Mouse (Mus musculus): ENCODE data around the gene Pes1.

Pes1 gene

GRCm38 (mm10) chr11:3963155-3963554, 620 bp upstream of the Pes1 start:
- CTCF ChIA-PET: no interaction called here

- CTCF ChIA-PET: no interaction called here
These were observed 819 bp downstream of the Pes1 start for GRCm38 (mm10) chr11:3964416-3965172.

GRCm38 (mm10) chr11:3969837-3970236, 6.1 kb downstream of the Pes1 start:
- CTCF ChIA-PET: interaction anchor here (0.6 kb wide), 1 partner anchor 291 kb away, joined by 8 read pairs; no protein-coding TSS in a partner anchor

GRCm38 (mm10) chr11:3970361-3970760, 6.6 kb downstream of the Pes1 start:
- CTCF ChIA-PET: interaction anchor here (0.6 kb wide), 1 partner anchor 290 kb away, joined by 8 read pairs; no protein-coding TSS in a partner anchor

GRCm38 (mm10) chr11:3973081-3973480, 9.3 kb downstream of the Pes1 start:
- CTCF ChIA-PET: no interaction called here

GRCm38 (mm10) chr11:3974311-3974710, 10.5 kb downstream of the Pes1 start:
- CTCF ChIA-PET: no interaction called here

GRCm38 (mm10) chr11:3976678-3977077, 12.9 kb downstream of the Pes1 start, which contains the start of gene 4930556J24Rik:
TSS of gene 4930556J24Rik (minus strand) at chr11:3976778.
- CTCF ChIA-PET: no interaction called here

GRCm38 (mm10) chr11:3978421-3978820, 14.6 kb downstream of the Pes1 start:
- CTCF ChIA-PET: no interaction called here

GRCm38 (mm10) chr11:3981536-3981935, 17.8 kb downstream of the Pes1 start:
- CTCF ChIA-PET: no interaction called here

- CTCF ChIA-PET: no interaction called here
These were observed 18.8 kb downstream of the Pes1 start for GRCm38 (mm10) chr11:3982275-3983209.

- CTCF ChIA-PET: interaction anchor here (0.6 kb wide), 1 partner anchor 432 kb away, joined by 6 read pairs; no protein-coding TSS in a partner anchor
These were observed 19.6 kb downstream of the Pes1 start, which contains the start of gene Gal3st1 for GRCm38 (mm10) chr11:3983291-3983862. TSS of gene Gal3st1 (plus strand) at chr11:3983636.

- CTCF ChIA-PET: interaction anchor here (0.6 kb wide), 1 partner anchor 432 kb away, joined by 6 read pairs; no protein-coding TSS in a partner anchor
These were observed 20.3 kb downstream of the Pes1 start for GRCm38 (mm10) chr11:3983863-3984745.

GRCm38 (mm10) chr11:3989748-3990147, 26.0 kb downstream of the Pes1 start:
- CTCF ChIA-PET: no interaction called here

- CTCF ChIA-PET: no interaction called here
These were observed 29.4 kb downstream of the Pes1 start for GRCm38 (mm10) chr11:3993132-3993531.

- CTCF ChIA-PET: no interaction called here
These were observed 30.1 kb downstream of the Pes1 start for GRCm38 (mm10) chr11:3993914-3994313.

- CTCF ChIA-PET: no interaction called here
These were observed 31.7 kb downstream of the Pes1 start for GRCm38 (mm10) chr11:3995511-3995910.

- CTCF ChIA-PET: no interaction called here
These were observed 33.1 kb downstream of the Pes1 start for GRCm38 (mm10) chr11:3996840-3997239.

GRCm38 (mm10) chr11:3997978-3998720, 34.4 kb downstream of the Pes1 start:
- CTCF ChIA-PET: no interaction called here

GRCm38 (mm10) chr11:3999547-3999946, 35.8 kb downstream of the Pes1 start:
- CTCF ChIA-PET: no interaction called here

GRCm38 (mm10) chr11:4001603-4002002, 37.8 kb downstream of the Pes1 start:
- CTCF ChIA-PET: no interaction called here
